Mouse (Mus musculus) adrenal gland, postnatal 10 days (tissue): ENCODE results near the gene Meis3. TPM values are rescaled to one million over a fixed set of nuclear protein-coding genes. Genes with fewer than 3 reads are reported as not detected.
A peak's percentile ranks its signal among the peaks of the same experiment; 100 is the strongest.

Experiments
- DNase-seq: peaks from one replicate; pipeline ENCODE4 v3.0.0; 2021; ENCODE audit warnings: mixed read lengths
- long read RNA-seq, 2 experiments: library from polyadenylated mRNA; stranded (forward); transcript quantifications; one replicate each; pipeline ENCODE4 v2.0.0; 2021
- total RNA-seq, 2 experiments: library from RNA; stranded (reverse); gene quantifications; 2 replicates each; pipeline ENCODE4 v1.2.3; 2021

Gene Meis3
- total RNA-seq: 10 to 100 TPM in 1 of 2 experiments, 1 to 10 TPM in 1; 9.6 to 12.2 TPM
- long read RNA-seq, experiment 1, transcript Meis3-201 (13 exons, 1,731 nt): major isoform, 7 of 16 reads
- long read RNA-seq, experiment 1, partial matches to known transcripts: 2 of 16 reads
- long read RNA-seq, experiment 1, other reads (novel, unspliced or antisense): 5 of 16 reads
- long read RNA-seq, experiment 2, transcript Meis3-201 (13 exons, 1,731 nt): major isoform, 5 of 20 reads
- long read RNA-seq, experiment 2, partial matches to known transcripts: 3 of 20 reads
- long read RNA-seq, experiment 2, other reads (novel, unspliced or antisense): 10 of 20 reads

GRCm38 (mm10) chr7:16174597-16175541 is at the start of gene Meis3:
Gene Meis3 (plus strand): TSS chr7:16175090.
- DNase-seq: peak; percentile 68

GRCm38 (mm10) chr7:16125829-16126228 is 49.1 kb upstream of the Meis3 start:
- DNase-seq: no peak

GRCm38 (mm10) chr7:16128344-16128743 is 46.5 kb upstream of the Meis3 start:
- peak; percentile 26 for DNase-seq

- DNase-seq: no peak
Observed at GRCm38 (mm10) chr7:16128899-16129298, 46.0 kb upstream of the Meis3 start.

- peak; percentile 80 for DNase-seq
Observed at GRCm38 (mm10) chr7:16129421-16129845, 45.5 kb upstream of the Meis3 start, which contains the start of gene Slc8a2. Gene Slc8a2 (plus strand): TSS chr7:16129826.

GRCm38 (mm10) chr7:16129846-16130691 is 44.8 kb upstream of the Meis3 start:
- peak; percentile 38 for DNase-seq

- no peak for DNase-seq
Observed at GRCm38 (mm10) chr7:16130956-16131634, 43.8 kb upstream of the Meis3 start.

- DNase-seq: no peak
Observed at GRCm38 (mm10) chr7:16132161-16132581, 42.7 kb upstream of the Meis3 start.

- no peak for DNase-seq
Observed at GRCm38 (mm10) chr7:16132926-16133325, 42.0 kb upstream of the Meis3 start.

GRCm38 (mm10) chr7:16133691-16134090 is 41.2 kb upstream of the Meis3 start:
- no peak for DNase-seq

GRCm38 (mm10) chr7:16134951-16135392 is 39.9 kb upstream of the Meis3 start:
- no peak for DNase-seq

- no peak for DNase-seq
Observed at GRCm38 (mm10) chr7:16146489-16147410, 28.1 kb upstream of the Meis3 start.

- peak; percentile 86 for DNase-seq
Observed at GRCm38 (mm10) chr7:16147643-16148042, 27.2 kb upstream of the Meis3 start.

GRCm38 (mm10) chr7:16149241-16149640 is 25.6 kb upstream of the Meis3 start:
- no peak for DNase-seq

GRCm38 (mm10) chr7:16150191-16151145 is 24.4 kb upstream of the Meis3 start:
- no peak for DNase-seq

GRCm38 (mm10) chr7:16153522-16153921 is 21.4 kb upstream of the Meis3 start:
- peak; percentile 69 for DNase-seq

GRCm38 (mm10) chr7:16155132-16155872 is 19.6 kb upstream of the Meis3 start:
- DNase-seq: peak; percentile 60

- no peak for DNase-seq
Observed at GRCm38 (mm10) chr7:16156105-16156714, 18.7 kb upstream of the Meis3 start.
